Mouse (Mus musculus) liver, embryonic 14 days (tissue): ENCODE results near the gene Wipi2. TPM values are rescaled to one million over a fixed set of nuclear protein-coding genes. Genes with fewer than 3 reads are reported as not detected.

Experiments
- polyA plus RNA-seq: library from polyadenylated mRNA; depleted of rRNA; stranded (reverse); fragments of >200 nt; gene quantifications from 2 replicates; pipeline ENCODE4 v1.2.3, GENCODE M21; 2012; rRNA removed

Wipi2 gene
- 18.4 and 21.9 TPM in 2 replicates for polyA plus RNA-seq

DNA sequence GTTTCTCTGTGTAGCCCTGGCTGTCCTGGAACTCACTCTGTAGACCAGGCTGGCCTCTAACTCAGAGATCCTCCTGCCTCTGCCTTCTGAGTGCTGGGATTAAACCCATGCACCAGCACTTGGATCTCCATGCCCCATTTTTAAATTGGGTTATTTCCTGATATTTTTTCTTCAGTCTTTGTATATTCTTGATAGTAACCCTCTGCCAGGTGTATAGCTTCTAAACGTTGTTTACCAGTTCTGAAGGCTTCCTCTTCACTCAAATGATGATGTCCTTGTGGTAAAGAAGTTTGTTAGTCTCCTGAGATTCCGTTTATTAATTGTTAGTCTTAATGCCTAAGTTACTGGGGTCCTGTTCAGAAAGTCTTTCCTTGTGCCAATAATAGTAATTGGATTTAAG is at the start of gene Wipi2:
Gene Wipi2, plus strand, starts transcription at position 301 of the 400 bp plus-strand sequence.

GRCm38 (mm10) chr5:142608259-142608988 is 19.1 kb upstream of the Wipi2 start, which contains the start of gene Mmd2:
Gene Mmd2, minus strand, starts transcription at chr5:142608800.

GRCm38 (mm10) chr5:142692248-142692647 is 64.8 kb downstream of the Wipi2 start, which contains the start of gene Slc29a4:
Gene Slc29a4, plus strand, starts transcription at chr5:142692512.

Other genes with a start within 250 kb of the Wipi2 start
- gene Foxk1, start 226.2 kb upstream of the Wipi2 start, polyA plus RNA-seq: 2.3 and 2.5 TPM in 2 replicates
- gene Ap5z1, start 163.8 kb upstream of the Wipi2 start, polyA plus RNA-seq: 3.9 and 5.6 TPM in 2 replicates
- 0.01 TPM in 1 of 2 replicates, not detected in the other for gene Papolb, start 97.6 kb upstream of the Wipi2 start, polyA plus RNA-seq
- gene Radil, start 76.6 kb upstream of the Wipi2 start, polyA plus RNA-seq: 0.05 and 0.08 TPM in 2 replicates
- gene Mmd2, start 18.9 kb upstream of the Wipi2 start, polyA plus RNA-seq: 5.5 and 7.3 TPM in 2 replicates
- gene Slc29a4, start 64.8 kb downstream of the Wipi2 start, polyA plus RNA-seq: 0.06 and 0.11 TPM in 2 replicates
- 1.8 and 2.2 TPM in 2 replicates for gene Tnrc18, start 190.0 kb downstream of the Wipi2 start, polyA plus RNA-seq